Mouse (Mus musculus): ENCODE results near the gene Ccdc24.

GRCm38 (mm10) chr4:117835531-117836111 is 36.7 kb downstream of the Ccdc24 start:
- TF ChIP-seq POLR2A (IDR thresholded peaks at IDR 0.05; ENCODE audit: extremely low read depth, insufficient read depth, low read length) (no peak), CTCF (IDR thresholded peaks at IDR 0.05; ENCODE audit: low read depth, low read length) (no peak)
